ENCODE assay signal across 9 mouse cellular contexts in genomic region chr4:116986400-116987121, GRCm38 (mm10). TPM values are rescaled to one million over a fixed set of nuclear protein-coding genes. Genes with fewer than 3 reads are reported as not detected.
A peak's percentile ranks its signal among the peaks of the same experiment; 100 is the strongest.
DNase-seq lines count a peak whose midpoint lies in the region; ATAC-seq and TF ChIP-seq lines count a peak whose summit lies in the region.
"Had no signal": no experiment of that assay in that cellular context is flagged by ENCODE, and none has a peak within 500 bp of the region (broad histone marks: within the 10 kb centered on the region; RNA-seq: fewer than 3 reads in every experiment).

No protein-coding gene starts in this region.

- peak; percentile 10; the same call in 1 of the 2 replicates for TF ChIP-seq EP300 in heart, adult 2 months (IDR thresholded peaks at IDR 0.05; ENCODE audit: insufficient read depth, low read depth, low read length)

- no peaks in the 10 kb centered on the region for H3K79me2 ChIP-seq in heart, adult 2 months (replicated peaks; ENCODE audit: control insufficient read depth, insufficient read depth, low read length)

- no peaks in the 10 kb centered on the region for H3K9me3 ChIP-seq in heart, embryonic 10.5 days
- H3K9me3 ChIP-seq in limb, embryonic 14.5 days (ENCODE audit: control insufficient read depth, low read length) = no peaks in the 10 kb centered on the region
- no peaks in the 10 kb centered on the region for H3K9me3 ChIP-seq in midbrain, embryonic 16.5 days (replicated peaks; ENCODE audit: control insufficient read depth, low read length, poor library complexity, severe bottlenecking)

- peak; percentile 75 for TF ChIP-seq CTCF in heart, adult 2 months (IDR thresholded peaks at IDR 0.05)

- peaks cover 22% of the 10 kb centered on the region; the same call in 1 of the 2 replicates for H3K36me3 ChIP-seq in heart, embryonic 10.5 days
- H3K36me3 ChIP-seq in heart, adult 2 months (ENCODE audit: control insufficient read depth, insufficient read depth, low read length) = no peaks in the 10 kb centered on the region
- peaks cover 17% of the 10 kb centered on the region for H3K36me3 ChIP-seq in limb, embryonic 14.5 days (ENCODE audit: control insufficient read depth, insufficient read depth, low read length)
- peaks cover 5% of the 10 kb centered on the region for H3K36me3 ChIP-seq in midbrain, embryonic 16.5 days (ENCODE audit: control insufficient read depth, insufficient read depth, low read length)

- H3K4me2 ChIP-seq in limb, embryonic 14.5 days (replicated peaks; ENCODE audit: low read depth, low read length, severe bottlenecking) = no peak overlapping the region
- H3K4me2 ChIP-seq in midbrain, embryonic 16.5 days (ENCODE audit: low read length) = no peak overlapping the region

- TF ChIP-seq POLR2A in heart, adult 2 months (IDR thresholded peaks at IDR 0.05; ENCODE audit: insufficient read depth, low read depth, low read length) = no peak
- no peak for TF ChIP-seq POLR2A in limb, embryonic 14.5 days (IDR thresholded peaks at IDR 0.05; ENCODE audit: borderline replicate concordance, extremely low read depth, insufficient read depth, insufficient read length)

- peak; percentile 58; the same call in 1 of the 2 replicates for ATAC-seq in limb, embryonic 14.5 days (ENCODE audit: low FRiP score, low read depth)
- peak; percentile 74 for ATAC-seq in midbrain, embryonic 16.5 days
- ATAC-seq: Patski had no signal

- peak; percentile 57 to 64 for DNase-seq in heart, adult 18-20 months
- DNase-seq in heart, embryonic 10.5 days (ENCODE audit: low spot score) = no peak
- peak; percentile 78 for DNase-seq in embryo, embryonic 10.5 days (ENCODE audit: low spot score)
- peak; percentile 47 to 70 for DNase-seq in heart, adult 2 months
- DNase-seq in kidney, adult 9 months = peak; percentile 85
- peak; percentile 63 for DNase-seq in limb, embryonic 14.5 days (ENCODE audit: low spot score)
- peak; percentile 40 to 60 for DNase-seq in spleen, postnatal 14 days (ENCODE audit: low spot score in 2 of 2)

- H3K4me3 ChIP-seq in heart, embryonic 10.5 days = no peak overlapping the region
- H3K4me3 ChIP-seq in heart, adult 2 months = no peak overlapping the region
- H3K4me3 ChIP-seq in limb, embryonic 14.5 days (replicated peaks; ENCODE audit: low read length) = no peak overlapping the region
- H3K4me3 ChIP-seq in midbrain, embryonic 16.5 days (ENCODE audit: low read depth, low read length) = no peak overlapping the region

- intact Hi-C loops in heart, adult 2 months (cut with DNase I) = no loop called here

- 0 out of 2 replicates have a peak, but pooled peaks cover 8% of the 10 kb centered on the region for H3K4me1 ChIP-seq in heart, embryonic 10.5 days
- H3K4me1 ChIP-seq in heart, adult 2 months (ENCODE audit: control insufficient read depth, insufficient read depth, low read length) = no peaks in the 10 kb centered on the region
- no peaks in the 10 kb centered on the region for H3K4me1 ChIP-seq in limb, embryonic 14.5 days (ENCODE audit: control insufficient read depth, insufficient read depth, low read length)
- no peaks in the 10 kb centered on the region for H3K4me1 ChIP-seq in midbrain, embryonic 16.5 days (ENCODE audit: control insufficient read depth, insufficient read depth, low read length)

- no peaks in the 10 kb centered on the region for H3K27me3 ChIP-seq in heart, embryonic 10.5 days (ENCODE audit: insufficient read depth, poor library complexity, severe bottlenecking)
- H3K27me3 ChIP-seq in heart, adult 2 months (ENCODE audit: control insufficient read depth, insufficient read depth, low read length) = no peaks in the 10 kb centered on the region
- H3K27me3 ChIP-seq in limb, embryonic 14.5 days (ENCODE audit: control insufficient read depth, insufficient read depth, low read length) = no peaks in the 10 kb centered on the region
- no peaks in the 10 kb centered on the region for H3K27me3 ChIP-seq in midbrain, embryonic 16.5 days (ENCODE audit: control insufficient read depth, insufficient read depth, low read depth, low read length)
- H3K27me3 ChIP-seq: Patski had no signal

- 52% methylated on average over 17 of the region's 17 CpGs for WGBS in heart, embryonic 10.5 days
- 46% methylated on average over 17 of the region's 17 CpGs for WGBS in heart, adult 2 months
- whole genome bisulfite sequencing in limb, embryonic 14.5 days = 68% methylated on average over 17 of the region's 17 CpGs
- WGBS in midbrain, embryonic 16.5 days = 61% methylated on average over 17 of the region's 17 CpGs

- no peak overlapping the region for H3K27ac ChIP-seq in heart, embryonic 10.5 days
- H3K27ac ChIP-seq in heart, adult 2 months = no peak overlapping the region
- H3K27ac ChIP-seq in limb, embryonic 14.5 days (replicated peaks; ENCODE audit: low read depth, low read length) = no peak overlapping the region
- no peak overlapping the region for H3K27ac ChIP-seq in midbrain, embryonic 16.5 days (ENCODE audit: low read length)

- H3K9ac ChIP-seq in heart, adult 2 months (ENCODE audit: low read depth, low read length) = no peak overlapping the region
- H3K9ac ChIP-seq in limb, embryonic 14.5 days (ENCODE audit: low read depth, low read length, severe bottlenecking) = no peak overlapping the region
- H3K9ac ChIP-seq in midbrain, embryonic 16.5 days (ENCODE audit: low read depth, low read length) = no peak overlapping the region

RNA-seq across cellular contexts. Expression of gene Urod, which starts 7.7 kb away (rescaled TPM):
- 10 to 100 TPM; 82.6 to 93.6 TPM for total RNA-seq in heart, adult 18-20 months (2021)
- 128 and 133 TPM in 2 replicates for polyA plus RNA-seq in heart, embryonic 10.5 days (2016; fragmentation: Nextera tagmentation; extraction: Ambion mirVana)
- 10 to 100 TPM; 86.7 to 91.9 TPM for total RNA-seq in heart, adult 2 months (2021)
- polyA plus RNA-seq in heart, adult 2 months (2012; rRNA removed) = 77.1 and 117 TPM in 2 replicates
- 78.5 and 92.3 TPM in 2 replicates for polyA plus RNA-seq in limb, embryonic 14.5 days (2012; rRNA removed)
- polyA plus RNA-seq in limb, embryonic 14.5 days (2014; fragmentation: Nextera tagmentation; extraction: Ambion mirVana) = 79.2 and 96.1 TPM in 2 replicates
- 46.9 and 51.4 TPM in 2 replicates for polyA plus RNA-seq in midbrain, embryonic 16.5 days (2015; fragmentation: Nextera tagmentation; extraction: Ambion mirVana)

RNA-seq across cellular contexts. Expression of gene Hectd3, which starts 8.6 kb away (rescaled TPM):
- 10 to 100 TPM; 16.8 to 19.8 TPM for total RNA-seq in heart, adult 18-20 months (2021)
- 6.6 and 8.3 TPM in 2 replicates for polyA plus RNA-seq in heart, embryonic 10.5 days (2016; fragmentation: Nextera tagmentation; extraction: Ambion mirVana)
- 10 to 100 TPM; 14.0 to 20.6 TPM for total RNA-seq in heart, adult 2 months (2021)
- polyA plus RNA-seq in heart, adult 2 months (2012; rRNA removed) = 28.4 and 31.0 TPM in 2 replicates
- 24.6 and 35.4 TPM in 2 replicates for polyA plus RNA-seq in limb, embryonic 14.5 days (2012; rRNA removed)
- 11.1 and 11.2 TPM in 2 replicates for polyA plus RNA-seq in limb, embryonic 14.5 days (2014; fragmentation: Nextera tagmentation; extraction: Ambion mirVana)
- polyA plus RNA-seq in midbrain, embryonic 16.5 days (2015; fragmentation: Nextera tagmentation; extraction: Ambion mirVana) = 22.0 and 25.1 TPM in 2 replicates

RNA-seq across cellular contexts. Expression of gene Eif2b3, which starts 32.6 kb away (rescaled TPM):
- 10 to 100 TPM; 16.5 to 16.8 TPM for total RNA-seq in heart, adult 18-20 months (2021)
- 40.6 and 54.8 TPM in 2 replicates for polyA plus RNA-seq in heart, embryonic 10.5 days (2016; fragmentation: Nextera tagmentation; extraction: Ambion mirVana)
- total RNA-seq in heart, adult 2 months (2021) = 10 to 100 TPM; 12.0 to 14.6 TPM
- 7.9 and 11.6 TPM in 2 replicates for polyA plus RNA-seq in heart, adult 2 months (2012; rRNA removed)
- polyA plus RNA-seq in limb, embryonic 14.5 days (2012; rRNA removed) = 20.7 and 30.0 TPM in 2 replicates
- 45.0 and 48.2 TPM in 2 replicates for polyA plus RNA-seq in limb, embryonic 14.5 days (2014; fragmentation: Nextera tagmentation; extraction: Ambion mirVana)
- 48.9 and 49.8 TPM in 2 replicates for polyA plus RNA-seq in midbrain, embryonic 16.5 days (2015; fragmentation: Nextera tagmentation; extraction: Ambion mirVana)
